Mouse (Mus musculus): ENCODE data around the gene Draxin. TPM values are rescaled to one million over a fixed set of nuclear protein-coding genes. Genes with fewer than 3 reads are reported as not detected.

The Draxin gene
- polyA plus RNA-seq, 1 experiment from 2014 or later = 3.8 TPM

DNA sequence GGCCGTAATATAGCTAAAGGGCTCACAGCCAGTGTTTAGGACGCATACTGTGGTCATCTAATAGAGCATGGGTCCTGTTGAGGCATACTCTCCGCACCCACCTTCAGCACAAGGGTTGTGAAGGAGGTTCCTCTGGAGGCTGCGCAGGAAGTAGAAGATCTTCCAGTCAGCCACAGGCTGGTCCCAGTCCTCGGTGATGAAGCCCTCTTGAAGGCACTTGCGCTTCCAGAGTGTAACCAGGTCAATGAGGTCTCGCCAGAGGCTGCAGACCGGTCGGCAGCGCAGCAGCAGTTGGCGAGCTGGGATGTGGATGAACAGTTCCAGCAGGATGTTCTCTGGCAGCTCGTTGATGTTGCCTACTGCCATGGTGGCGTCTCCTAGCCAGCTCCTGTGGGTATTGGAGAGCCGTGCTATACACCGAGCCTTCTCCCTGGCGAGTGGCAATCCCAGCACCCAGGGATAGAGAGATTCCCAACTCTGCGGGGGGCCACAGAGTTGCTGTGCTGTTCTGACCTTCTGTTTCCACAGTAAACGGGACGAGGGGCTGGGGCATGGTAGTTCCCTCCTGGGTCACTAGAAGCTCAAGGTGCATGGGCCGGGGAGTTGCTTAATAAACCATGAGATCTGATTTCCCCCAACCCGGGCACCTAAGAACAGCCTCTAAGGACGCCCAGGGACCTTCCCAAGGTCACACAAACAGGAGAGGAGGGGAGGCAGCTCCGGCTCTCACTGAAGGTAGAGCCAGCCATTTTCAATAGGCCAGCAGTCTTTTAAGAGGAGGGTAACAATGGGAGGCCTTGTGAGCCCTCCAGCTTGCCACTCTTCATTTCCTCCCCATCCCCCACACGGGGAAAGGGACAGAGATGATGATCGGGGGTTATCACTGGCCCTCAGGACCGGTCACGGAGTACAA lies 28.2 kb upstream of the Draxin start:
- Histone ChIP-seq H3K4me3 (ENCODE audit: low read depth, low read length) (peak overlapping the region; percentile 75), H3K4me2 (ENCODE audit: low read depth, low read length, severe bottlenecking) (peak overlapping the region; percentile 94), H3K36me3 (ENCODE audit: control insufficient read depth, insufficient read depth, low read length) (peaks cover 9% of the 10 kb centered on the region; the same call in 1 of the 2 replicates), H3K9me3 (ENCODE audit: control insufficient read depth, low read length) (no peaks in the 10 kb centered on the region), H3K4me1 (replicated peaks; ENCODE audit: control insufficient read depth, insufficient read depth, low read length) (peaks cover 9% of the 10 kb centered on the region; the same call in 1 of the 2 replicates), H3K27me3 (ENCODE audit: control insufficient read depth, insufficient read depth, low read length) (peaks cover 25% of the 10 kb centered on the region), H3K27ac (ENCODE audit: low read depth, low read length) (peak overlapping the region; percentile 66; the same call in 1 of the 2 replicates), H3K9ac (ENCODE audit: low read length) (peak overlapping the region; percentile 79)
- peak; percentile 3 for ATAC-seq (replicated peaks; ENCODE audit: low FRiP score)
- no peak for DNase-seq (ENCODE audit: low spot score)
- 24% methylated on average over 27 of the region's 27 CpGs for WGBS

DNA sequence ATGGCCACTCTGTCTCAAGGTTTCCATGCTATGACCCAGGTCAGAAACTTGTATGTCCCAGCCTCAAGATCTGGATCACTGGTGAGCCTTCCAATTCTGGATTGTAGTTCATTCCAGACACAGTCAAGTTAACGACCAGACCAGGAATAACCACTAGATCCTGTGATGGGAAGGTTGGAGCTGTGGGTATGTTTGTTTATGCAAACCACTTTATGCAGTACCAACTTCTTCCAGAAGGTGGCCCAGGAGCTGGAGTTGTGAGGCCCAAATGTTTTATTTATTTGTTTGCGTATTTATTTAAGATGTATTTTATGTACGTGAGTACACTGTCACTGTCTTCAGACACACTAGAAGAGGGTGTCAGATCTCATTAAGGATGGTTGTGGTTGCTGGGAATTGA lies 24.5 kb upstream of the Draxin start:
- peaks cover 9% of the 10 kb centered on the region; the same call in 1 of the 2 replicates for H3K36me3 ChIP-seq (ENCODE audit: control insufficient read depth, insufficient read depth, low read length)
- H3K4me1 ChIP-seq (replicated peaks; ENCODE audit: control insufficient read depth, insufficient read depth, low read length) = peaks cover 7% of the 10 kb centered on the region; the same call in 1 of the 2 replicates
- no peak overlapping the region for H3K9ac ChIP-seq (ENCODE audit: low read length)
- no peak overlapping the region for H3K4me2 ChIP-seq (ENCODE audit: low read depth, low read length, severe bottlenecking)
- no peaks in the 10 kb centered on the region for H3K27me3 ChIP-seq (ENCODE audit: control insufficient read depth, insufficient read depth, low read length)
- WGBS = 75% methylated on average over 3 of the region's 3 CpGs
- no peak overlapping the region for H3K27ac ChIP-seq (ENCODE audit: low read depth, low read length)
- no peak overlapping the region for H3K4me3 ChIP-seq (ENCODE audit: low read depth, low read length)
- ATAC-seq (replicated peaks; ENCODE audit: low FRiP score) (no peak), DNase-seq (ENCODE audit: low spot score) (no peak)
- no peaks in the 10 kb centered on the region for H3K9me3 ChIP-seq (ENCODE audit: control insufficient read depth, low read length)

DNA sequence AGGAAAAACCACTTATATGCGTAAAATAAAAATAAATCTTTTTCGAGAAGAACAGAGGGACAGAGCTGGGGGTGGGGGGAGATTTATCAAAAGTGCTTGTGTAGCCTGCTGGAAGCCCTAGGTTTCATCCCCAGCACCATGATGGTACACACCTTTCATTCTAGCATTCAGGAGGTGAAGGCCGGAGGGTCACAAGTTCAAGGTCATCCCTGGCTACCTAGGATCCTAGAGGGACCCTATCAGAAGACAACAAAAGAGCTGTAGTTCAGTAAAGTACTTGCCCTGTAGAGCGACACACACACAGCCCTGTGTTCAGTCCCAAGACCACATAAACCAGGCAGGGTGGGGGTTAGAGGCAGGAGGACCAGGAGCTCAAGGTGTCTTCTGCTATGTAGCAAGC lies 23.5 kb upstream of the Draxin start:
- 94% methylated on average over 4 of the region's 4 CpGs for WGBS
- H3K36me3 ChIP-seq (ENCODE audit: control insufficient read depth, insufficient read depth, low read length) = peaks cover 9% of the 10 kb centered on the region; the same call in 1 of the 2 replicates

DNA sequence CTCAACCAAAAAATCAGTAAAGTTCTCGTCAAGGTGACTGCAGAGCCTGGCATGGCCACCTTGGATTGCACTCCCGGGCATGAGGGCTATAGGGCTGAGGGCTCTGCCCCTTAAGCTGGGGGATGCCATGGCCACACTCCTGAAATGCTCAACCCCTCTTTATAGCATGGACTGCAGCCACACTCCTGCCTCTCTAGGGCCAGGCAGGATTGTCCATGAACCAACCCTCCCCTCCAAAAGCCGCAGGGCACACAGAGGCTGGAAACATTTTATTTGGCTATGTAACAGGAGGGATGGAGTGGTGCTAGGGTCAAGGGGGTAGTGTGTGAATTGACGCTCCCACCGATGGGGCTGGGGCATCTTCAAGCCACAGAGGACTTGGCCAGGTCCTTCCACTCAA lies 22.0 kb upstream of the Draxin start:
- peaks cover 7% of the 10 kb centered on the region; the same call in 1 of the 2 replicates for H3K36me3 ChIP-seq (ENCODE audit: control insufficient read depth, insufficient read depth, low read length)
- H3K27me3 ChIP-seq (ENCODE audit: control insufficient read depth, insufficient read depth, low read length) = no peaks in the 10 kb centered on the region
- WGBS = 84% methylated on average over 5 of the region's 5 CpGs
- 0 out of 2 replicates have a peak, but pooled peaks cover 2% of the 10 kb centered on the region for H3K4me1 ChIP-seq (replicated peaks; ENCODE audit: control insufficient read depth, insufficient read depth, low read length)
- H3K9ac ChIP-seq (ENCODE audit: low read length) = no peak overlapping the region
- H3K4me2 ChIP-seq (ENCODE audit: low read depth, low read length, severe bottlenecking) = no peak overlapping the region
- DNase-seq (ENCODE audit: low spot score) (no peak), ATAC-seq (replicated peaks; ENCODE audit: low FRiP score) (no peak)
- no peak overlapping the region for H3K4me3 ChIP-seq (ENCODE audit: low read depth, low read length)
- H3K27ac ChIP-seq (ENCODE audit: low read depth, low read length) = no peak overlapping the region
- no peaks in the 10 kb centered on the region for H3K9me3 ChIP-seq (ENCODE audit: control insufficient read depth, low read length)

More for the DNA sequence above, 23.5 kb upstream of the Draxin start:
- no peak for ATAC-seq (replicated peaks; ENCODE audit: low FRiP score)
- H3K4me3 ChIP-seq (ENCODE audit: low read depth, low read length) = no peak overlapping the region
- no peaks in the 10 kb centered on the region for H3K27me3 ChIP-seq (ENCODE audit: control insufficient read depth, insufficient read depth, low read length)
- DNase-seq (ENCODE audit: low spot score) = no peak
- H3K4me1 ChIP-seq (replicated peaks; ENCODE audit: control insufficient read depth, insufficient read depth, low read length) = peaks cover 7% of the 10 kb centered on the region; the same call in 1 of the 2 replicates
- no peak overlapping the region for H3K4me2 ChIP-seq (ENCODE audit: low read depth, low read length, severe bottlenecking)
- H3K9me3 ChIP-seq (ENCODE audit: control insufficient read depth, low read length) = no peaks in the 10 kb centered on the region
- H3K9ac ChIP-seq (ENCODE audit: low read length) = no peak overlapping the region
- no peak overlapping the region for H3K27ac ChIP-seq (ENCODE audit: low read depth, low read length)

DNA sequence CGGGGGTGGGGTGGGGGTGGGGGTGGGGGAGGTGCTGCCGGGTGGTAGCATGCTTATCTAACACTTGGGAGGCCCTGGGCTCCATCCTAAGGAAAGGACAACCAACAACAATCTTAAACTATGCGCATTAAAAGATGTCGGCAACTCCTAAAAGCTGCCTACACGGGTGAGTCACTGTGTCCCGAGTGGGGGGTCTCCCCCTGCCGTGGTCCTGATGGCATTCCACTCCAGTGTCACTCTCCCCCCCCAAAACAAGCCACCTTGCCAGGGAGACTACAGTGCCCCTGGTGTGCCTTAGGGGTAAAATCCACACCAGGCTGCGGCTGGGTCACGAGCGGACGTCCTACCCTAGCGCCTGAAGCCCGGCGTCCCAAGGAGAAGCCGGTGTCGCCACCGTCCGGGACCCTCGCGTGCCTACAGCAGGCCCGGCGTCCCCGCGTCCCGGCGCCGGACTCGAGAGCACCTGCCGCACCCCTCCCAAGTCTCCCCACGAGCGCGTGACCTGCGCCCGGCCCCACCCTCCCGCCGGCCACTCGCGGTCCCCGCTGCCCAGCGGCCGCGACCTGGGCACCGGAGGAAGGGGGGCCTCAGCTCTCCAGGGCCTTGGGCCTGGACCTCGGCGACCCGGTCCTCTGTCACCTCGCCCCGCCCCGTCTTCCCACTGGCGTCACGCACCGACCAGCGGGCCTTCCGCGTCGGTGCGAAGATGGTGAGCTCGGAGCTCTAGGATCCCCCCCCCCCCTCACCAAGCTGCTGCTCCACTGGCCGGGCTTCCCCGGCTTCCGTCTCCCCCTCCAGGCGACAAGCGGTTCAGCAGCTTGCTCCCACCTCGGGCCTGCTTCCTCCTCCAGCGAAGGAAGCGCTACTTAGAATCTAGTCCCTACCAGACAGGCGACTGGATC lies 21.0 kb upstream of the Draxin start, which contains the start of gene Fbxo6:
TSS of gene Fbxo6 (minus strand) at position 874 of the 902 bp plus-strand sequence.
- DNase-seq (ENCODE audit: low spot score) = peak; percentile 95
- Histone ChIP-seq H3K9me3 (ENCODE audit: control insufficient read depth, low read length) (no peaks in the 10 kb centered on the region), H3K4me2 (ENCODE audit: low read depth, low read length, severe bottlenecking) (peak within 1 kb of the TSS; percentile 94), H3K9ac (ENCODE audit: low read length) (peak within 1 kb of the TSS; percentile 74), H3K27me3 (ENCODE audit: control insufficient read depth, insufficient read depth, low read length) (no peaks in the 10 kb centered on the region), H3K36me3 (ENCODE audit: control insufficient read depth, insufficient read depth, low read length) (peaks cover 8% of the 10 kb centered on the region; the same call in 1 of the 2 replicates), H3K4me1 (replicated peaks; ENCODE audit: control insufficient read depth, insufficient read depth, low read length) (0 out of 2 replicates have a peak, but pooled peaks cover 2% of the 10 kb centered on the region), H3K27ac (ENCODE audit: low read depth, low read length) (peak within 1 kb of the TSS; percentile 70), H3K4me3 (ENCODE audit: low read depth, low read length) (peak within 1 kb of the TSS; percentile 55)
- under 1% methylated on average over 65 of the region's 67 CpGs for WGBS
- ATAC-seq (replicated peaks; ENCODE audit: low FRiP score) = peak; percentile 91

DNA sequence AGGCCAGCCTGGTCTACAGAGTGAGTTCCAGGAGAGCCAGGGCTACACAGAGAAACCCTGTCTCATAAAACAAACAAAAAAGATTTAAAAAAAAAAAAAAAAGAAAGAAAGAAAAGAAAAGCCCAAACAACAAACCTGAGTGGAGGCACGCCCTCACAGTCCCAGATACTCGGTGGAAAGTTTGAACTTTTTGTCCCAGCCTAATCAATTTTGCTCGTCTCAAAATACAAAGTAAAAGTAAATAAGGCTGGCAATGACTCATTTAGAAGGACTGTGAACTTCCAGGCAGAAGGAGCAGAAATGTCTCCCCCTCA lies 20.4 kb upstream of the Draxin start:
- Histone ChIP-seq H3K27me3 (ENCODE audit: control insufficient read depth, insufficient read depth, low read length) (no peaks in the 10 kb centered on the region), H3K36me3 (ENCODE audit: control insufficient read depth, insufficient read depth, low read length) (peaks cover 5% of the 10 kb centered on the region; the same call in 1 of the 2 replicates), H3K9ac (ENCODE audit: low read length) (no peak overlapping the region), H3K4me3 (ENCODE audit: low read depth, low read length) (peak overlapping the region; percentile 55; the same call in 1 of the 2 replicates), H3K4me2 (ENCODE audit: low read depth, low read length, severe bottlenecking) (peak overlapping the region; percentile 94), H3K9me3 (ENCODE audit: control insufficient read depth, low read length) (no peaks in the 10 kb centered on the region), H3K27ac (ENCODE audit: low read depth, low read length) (no peak overlapping the region), H3K4me1 (replicated peaks; ENCODE audit: control insufficient read depth, insufficient read depth, low read length) (0 out of 2 replicates have a peak, but pooled peaks cover 2% of the 10 kb centered on the region)
- ATAC-seq (replicated peaks; ENCODE audit: low FRiP score) (no peak), DNase-seq (ENCODE audit: low spot score) (no peak)
- 48% methylated on average over 3 of the region's 3 CpGs for WGBS

DNA sequence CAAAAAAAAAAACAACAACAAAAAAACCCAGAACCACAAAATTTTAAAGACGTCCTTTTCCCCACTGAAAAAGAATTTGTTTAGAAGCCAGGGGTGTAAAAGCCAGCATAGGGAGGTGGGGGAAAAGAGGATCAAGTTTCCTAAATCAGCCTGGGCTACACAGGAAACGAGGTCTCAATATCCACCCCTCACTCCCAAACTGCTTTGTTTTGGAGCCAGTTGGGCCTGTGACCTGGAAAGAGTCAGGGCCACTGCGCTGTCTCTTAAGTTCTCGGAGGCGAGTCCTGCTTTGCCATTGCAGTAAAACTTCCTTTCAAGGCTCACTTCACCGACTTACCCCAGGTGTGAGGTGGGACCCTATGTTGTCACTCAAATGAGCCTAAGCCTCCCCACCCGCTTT lies 19.7 kb upstream of the Draxin start:
- Histone ChIP-seq H3K27me3 (ENCODE audit: control insufficient read depth, insufficient read depth, low read length) (no peaks in the 10 kb centered on the region), H3K4me1 (replicated peaks; ENCODE audit: control insufficient read depth, insufficient read depth, low read length) (0 out of 2 replicates have a peak, but pooled peaks cover 2% of the 10 kb centered on the region), H3K36me3 (ENCODE audit: control insufficient read depth, insufficient read depth, low read length) (peaks cover 5% of the 10 kb centered on the region; the same call in 1 of the 2 replicates), H3K4me3 (ENCODE audit: low read depth, low read length) (no peak overlapping the region), H3K9ac (ENCODE audit: low read length) (no peak overlapping the region), H3K4me2 (ENCODE audit: low read depth, low read length, severe bottlenecking) (no peak overlapping the region), H3K27ac (ENCODE audit: low read depth, low read length) (no peak overlapping the region), H3K9me3 (ENCODE audit: control insufficient read depth, low read length) (no peaks in the 10 kb centered on the region)
- no peak for DNase-seq (ENCODE audit: low spot score)
- no peak for ATAC-seq (replicated peaks; ENCODE audit: low FRiP score)
- 51% methylated on average over 7 of the region's 7 CpGs for WGBS

DNA sequence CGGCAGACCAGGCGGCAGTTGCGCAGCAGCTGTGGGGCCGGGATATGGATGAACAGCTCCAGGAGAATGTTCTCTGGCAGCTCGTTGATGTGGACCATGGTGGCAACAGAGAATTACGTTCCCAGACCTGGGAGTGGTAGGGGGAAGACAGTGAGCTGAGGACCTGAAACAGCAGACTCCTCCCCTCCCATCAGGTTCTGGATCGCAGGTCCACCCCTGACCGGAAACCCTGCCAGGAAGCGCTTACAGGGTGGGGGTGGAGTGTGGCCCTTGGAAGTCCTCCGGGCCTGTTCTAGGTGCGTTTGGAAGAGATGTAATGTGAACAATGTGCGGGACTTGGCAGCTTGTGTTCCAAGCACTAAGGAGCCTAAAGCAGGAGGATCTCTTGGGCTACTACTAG lies 19.0 kb upstream of the Draxin start:
- WGBS = 77% methylated on average over 12 of the region's 12 CpGs
- Histone ChIP-seq H3K36me3 (ENCODE audit: control insufficient read depth, insufficient read depth, low read length) (peaks cover 5% of the 10 kb centered on the region; the same call in 1 of the 2 replicates), H3K27ac (ENCODE audit: low read depth, low read length) (no peak overlapping the region), H3K27me3 (ENCODE audit: control insufficient read depth, insufficient read depth, low read length) (no peaks in the 10 kb centered on the region), H3K4me1 (replicated peaks; ENCODE audit: control insufficient read depth, insufficient read depth, low read length) (0 out of 2 replicates have a peak, but pooled peaks cover 2% of the 10 kb centered on the region), H3K9ac (ENCODE audit: low read length) (no peak overlapping the region), H3K4me2 (ENCODE audit: low read depth, low read length, severe bottlenecking) (no peak overlapping the region), H3K4me3 (ENCODE audit: low read depth, low read length) (no peak overlapping the region), H3K9me3 (ENCODE audit: control insufficient read depth, low read length) (no peaks in the 10 kb centered on the region)
- ATAC-seq (replicated peaks; ENCODE audit: low FRiP score) (no peak), DNase-seq (ENCODE audit: low spot score) (no peak)

All from forebrain, embryonic 11.5 days (tissue).